Mouse (Mus musculus): Measurements from ENCODE around the gene Fas. TPM values are rescaled to one million over a fixed set of nuclear protein-coding genes. Genes with fewer than 3 reads are reported as not detected.
A peak's percentile ranks its signal among the peaks of the same experiment; 100 is the strongest.

Gene Fas
- polyA plus RNA-seq, 1 experiment: 18.6 TPM

- Histone ChIP-seq H3K4me3 (ENCODE audit: insufficient read depth, low read length) (no peak overlapping the region), H3K27ac (ENCODE audit: insufficient read depth, low read depth, low read length) (no peak overlapping the region), H3K4me1 (ENCODE audit: control insufficient read depth, insufficient read depth, low read length) (no peaks in the 10 kb centered on the region)
- TF ChIP-seq POLR2A (IDR thresholded peaks at IDR 0.05; ENCODE audit: borderline replicate concordance, low read depth, low read length): no peak
These were observed 12.4 kb upstream of the Fas start for GRCm38 (mm10) chr19:34278078-34278477.

- peaks cover 11% of the 10 kb centered on the region for H3K4me1 ChIP-seq (ENCODE audit: control insufficient read depth, insufficient read depth, low read length)
- TF ChIP-seq POLR2A (IDR thresholded peaks at IDR 0.05; ENCODE audit: borderline replicate concordance, low read depth, low read length) (no peak), CTCF (IDR thresholded peaks at IDR 0.05; ENCODE audit: low read depth, low read length) (no peak)
- no peak overlapping the region for H3K27ac ChIP-seq (ENCODE audit: insufficient read depth, low read depth, low read length)
- H3K4me3 ChIP-seq (ENCODE audit: insufficient read depth, low read length): no peak overlapping the region
These were observed 6.9 kb upstream of the Fas start for GRCm38 (mm10) chr19:34283614-34284013.

DNA sequence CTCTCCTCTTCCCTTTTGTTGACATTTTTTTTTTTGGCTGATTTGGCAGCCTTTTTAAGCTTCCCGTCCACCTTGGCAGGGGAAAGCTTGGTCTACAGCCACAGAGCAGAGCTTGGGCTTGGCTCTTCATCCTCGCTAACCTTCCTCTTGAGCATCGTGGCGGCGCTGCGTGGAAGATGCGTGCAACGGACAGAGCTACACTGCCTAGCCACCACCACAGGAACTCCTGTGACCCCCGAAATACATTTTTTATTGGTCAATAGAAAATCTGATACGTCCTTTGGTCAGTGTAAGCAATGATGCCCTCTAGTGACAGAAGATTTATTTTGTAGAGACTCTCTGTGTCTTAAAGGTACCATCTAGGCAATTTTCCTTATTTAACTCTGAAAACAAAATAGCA, 6.1 kb upstream of the Fas start:
- peaks cover 15% of the 10 kb centered on the region for H3K4me1 ChIP-seq (ENCODE audit: control insufficient read depth, insufficient read depth, low read length)
- no peak overlapping the region for H3K4me3 ChIP-seq (ENCODE audit: insufficient read depth, low read length)

DNA sequence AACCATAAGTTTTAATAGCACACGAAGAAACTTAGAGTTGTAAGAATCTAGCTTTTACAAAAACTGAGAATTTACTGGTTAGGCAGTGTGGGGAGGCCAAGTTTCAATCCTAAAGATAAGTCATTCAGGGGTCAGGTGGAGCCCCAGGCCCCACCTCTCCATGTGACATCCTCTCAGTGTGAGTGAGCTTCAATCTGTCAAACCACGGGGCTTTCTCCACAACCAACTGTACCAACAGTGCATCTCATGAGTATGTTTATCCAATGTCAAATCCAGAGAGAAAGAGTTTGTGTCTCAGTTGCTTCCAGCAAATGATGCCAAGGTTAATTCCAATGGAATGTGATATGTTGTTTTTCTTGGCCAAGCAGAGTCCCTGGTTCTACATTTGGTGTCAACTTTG, 5.6 kb upstream of the Fas start:
- TF ChIP-seq POLR2A (IDR thresholded peaks at IDR 0.05; ENCODE audit: borderline replicate concordance, low read depth, low read length) (no peak), CTCF (IDR thresholded peaks at IDR 0.05; ENCODE audit: low read depth, low read length) (no peak)
- Histone ChIP-seq H3K27ac (ENCODE audit: insufficient read depth, low read depth, low read length) (no peak overlapping the region), H3K4me3 (ENCODE audit: insufficient read depth, low read length) (no peak overlapping the region), H3K4me1 (ENCODE audit: control insufficient read depth, insufficient read depth, low read length) (peaks cover 17% of the 10 kb centered on the region)

More for the DNA sequence above, 6.1 kb upstream of the Fas start:
- TF ChIP-seq CTCF (IDR thresholded peaks at IDR 0.05; ENCODE audit: low read depth, low read length) (peak; percentile 52), POLR2A (IDR thresholded peaks at IDR 0.05; ENCODE audit: borderline replicate concordance, low read depth, low read length) (no peak)
- no peak overlapping the region for H3K27ac ChIP-seq (ENCODE audit: insufficient read depth, low read depth, low read length)

- no peak for TF ChIP-seq POLR2A (IDR thresholded peaks at IDR 0.05; ENCODE audit: borderline replicate concordance, low read depth, low read length)
- no peak for TF ChIP-seq CTCF (IDR thresholded peaks at IDR 0.05; ENCODE audit: low read depth, low read length)
- Histone ChIP-seq H3K27ac (ENCODE audit: insufficient read depth, low read depth, low read length) (no peak overlapping the region), H3K4me3 (ENCODE audit: insufficient read depth, low read length) (no peak overlapping the region), H3K4me1 (ENCODE audit: control insufficient read depth, insufficient read depth, low read length) (peaks cover 30% of the 10 kb centered on the region)
These were observed 3.2 kb upstream of the Fas start for GRCm38 (mm10) chr19:34287221-34287620.

- Histone ChIP-seq H3K4me1 (ENCODE audit: control insufficient read depth, insufficient read depth, low read length) (peaks cover 35% of the 10 kb centered on the region), H3K4me3 (ENCODE audit: insufficient read depth, low read length) (no peak overlapping the region), H3K27ac (ENCODE audit: insufficient read depth, low read depth, low read length) (no peak overlapping the region)
- TF ChIP-seq CTCF (IDR thresholded peaks at IDR 0.05; ENCODE audit: low read depth, low read length) (no peak), POLR2A (IDR thresholded peaks at IDR 0.05; ENCODE audit: borderline replicate concordance, low read depth, low read length) (no peak)
These were observed 2.6 kb upstream of the Fas start for GRCm38 (mm10) chr19:34287656-34288415.

DNA sequence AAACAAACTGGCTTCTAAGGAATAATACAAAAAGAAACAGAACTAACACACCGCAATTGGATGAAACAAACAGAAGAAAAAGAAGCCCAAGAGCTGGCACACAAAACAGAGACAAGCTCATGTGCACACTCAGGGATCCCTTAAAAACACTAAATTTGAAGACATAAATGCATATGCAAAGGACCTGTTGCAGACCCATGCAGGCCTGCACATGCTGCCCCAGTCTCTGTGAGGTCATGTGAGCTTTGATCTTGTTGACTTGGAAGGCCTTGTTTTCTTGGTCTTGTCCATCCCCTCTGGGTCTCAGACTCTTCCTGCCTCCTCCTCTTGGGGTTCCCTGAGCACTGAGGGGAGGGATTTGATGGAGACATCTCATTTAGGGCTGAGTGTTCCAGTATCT, 1.8 kb upstream of the Fas start:
- TF ChIP-seq CTCF (IDR thresholded peaks at IDR 0.05; ENCODE audit: low read depth, low read length): no peak
- TF ChIP-seq POLR2A (IDR thresholded peaks at IDR 0.05; ENCODE audit: borderline replicate concordance, low read depth, low read length): no peak
- Histone ChIP-seq H3K4me1 (ENCODE audit: control insufficient read depth, insufficient read depth, low read length) (peaks cover 38% of the 10 kb centered on the region), H3K4me3 (ENCODE audit: insufficient read depth, low read length) (no peak overlapping the region), H3K27ac (ENCODE audit: insufficient read depth, low read depth, low read length) (no peak overlapping the region)

GRCm38 (mm10) chr19:34290872-34291341, 441 bp downstream of the Fas start:
- H3K4me1 ChIP-seq (ENCODE audit: control insufficient read depth, insufficient read depth, low read length): peaks cover 33% of the 10 kb centered on the region
- peak overlapping the region; percentile 26 for H3K27ac ChIP-seq (ENCODE audit: insufficient read depth, low read depth, low read length)
- TF ChIP-seq POLR2A (IDR thresholded peaks at IDR 0.05; ENCODE audit: borderline replicate concordance, low read depth, low read length) (no peak), CTCF (IDR thresholded peaks at IDR 0.05; ENCODE audit: low read depth, low read length) (no peak)
- H3K4me3 ChIP-seq (ENCODE audit: insufficient read depth, low read length): peak overlapping the region; percentile 81

- no peak for TF ChIP-seq CTCF (IDR thresholded peaks at IDR 0.05; ENCODE audit: low read depth, low read length)
- no peak for TF ChIP-seq POLR2A (IDR thresholded peaks at IDR 0.05; ENCODE audit: borderline replicate concordance, low read depth, low read length)
- no peak overlapping the region for H3K27ac ChIP-seq (ENCODE audit: insufficient read depth, low read depth, low read length)
- H3K4me1 ChIP-seq (ENCODE audit: control insufficient read depth, insufficient read depth, low read length): peaks cover 36% of the 10 kb centered on the region
- H3K4me3 ChIP-seq (ENCODE audit: insufficient read depth, low read length): peak overlapping the region; percentile 81
These were observed 913 bp downstream of the Fas start for GRCm38 (mm10) chr19:34291379-34291778.

- TF ChIP-seq POLR2A (IDR thresholded peaks at IDR 0.05; ENCODE audit: borderline replicate concordance, low read depth, low read length) (no peak), CTCF (IDR thresholded peaks at IDR 0.05; ENCODE audit: low read depth, low read length) (no peak)
- no peak overlapping the region for H3K27ac ChIP-seq (ENCODE audit: insufficient read depth, low read depth, low read length)
- no peak overlapping the region for H3K4me3 ChIP-seq (ENCODE audit: insufficient read depth, low read length)
- H3K4me1 ChIP-seq (ENCODE audit: control insufficient read depth, insufficient read depth, low read length): peaks cover 41% of the 10 kb centered on the region
These were observed 1.5 kb downstream of the Fas start for GRCm38 (mm10) chr19:34291956-34292355.
